22 mouse cellular contexts compared by ENCODE assay signal in the genomic region with DNA sequence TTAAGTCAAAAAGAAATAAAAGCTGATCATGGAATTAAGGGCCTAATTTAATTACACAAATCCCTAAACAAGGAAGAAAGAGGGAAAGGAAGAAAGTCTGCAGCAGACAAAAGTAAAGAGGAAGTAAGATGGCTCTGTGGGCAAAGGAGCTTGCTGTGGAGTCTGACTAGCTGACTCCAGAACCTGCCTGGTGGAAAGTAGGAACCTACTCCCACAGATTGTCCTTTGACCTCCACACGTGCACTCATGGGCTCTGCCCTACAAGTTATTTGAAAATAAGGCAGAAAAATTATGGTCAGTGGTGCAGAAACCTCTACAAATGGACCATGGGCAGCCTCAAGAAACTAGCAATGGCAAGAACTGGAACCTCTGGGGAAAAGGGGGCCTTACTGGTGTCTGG.
"Had no signal": no experiment of that assay in that cellular context is flagged by ENCODE, and none has a peak within 500 bp of the region (broad histone marks: within the 10 kb centered on the region; RNA-seq: fewer than 3 reads in every experiment).

No protein-coding gene starts in this region.

- H3K27ac ChIP-seq: intestine, embryonic 15.5 days; kidney, embryonic 15.5 days; limb, embryonic 10.5 days; limb, embryonic 13.5 days; liver, embryonic 12.5 days; liver, embryonic 15.5 days; midbrain, embryonic 12.5 days; midbrain, embryonic 15.5 days; neural tube, embryonic 12.5 days; neural tube, embryonic 15.5 days; stomach, embryonic 15.5 days had no signal

- H3K9ac ChIP-seq: intestine, embryonic 15.5 days; kidney, embryonic 15.5 days; limb, embryonic 13.5 days; liver, embryonic 12.5 days; liver, embryonic 15.5 days; midbrain, embryonic 12.5 days; midbrain, embryonic 15.5 days; neural tube, embryonic 12.5 days; neural tube, embryonic 15.5 days; stomach, embryonic 15.5 days had no signal

- H3K4me2 ChIP-seq: intestine, embryonic 15.5 days; kidney, embryonic 15.5 days; limb, embryonic 13.5 days; liver, embryonic 12.5 days; liver, embryonic 15.5 days; midbrain, embryonic 12.5 days; midbrain, embryonic 15.5 days; neural tube, embryonic 12.5 days; neural tube, embryonic 15.5 days; stomach, embryonic 15.5 days had no signal

- H3K4me1 ChIP-seq: intestine, embryonic 15.5 days; kidney, embryonic 15.5 days; limb, embryonic 10.5 days; liver, embryonic 12.5 days; liver, embryonic 15.5 days; midbrain, embryonic 15.5 days; neural tube, embryonic 12.5 days; neural tube, embryonic 15.5 days; stomach, embryonic 15.5 days had no signal

- H3K27me3 ChIP-seq: intestine, embryonic 15.5 days; kidney, embryonic 15.5 days; limb, embryonic 13.5 days; liver, embryonic 12.5 days; liver, embryonic 15.5 days; midbrain, embryonic 12.5 days; midbrain, embryonic 15.5 days; neural tube, embryonic 12.5 days; neural tube, embryonic 15.5 days; stomach, embryonic 15.5 days had no signal

- H3K4me3 ChIP-seq: intestine, embryonic 15.5 days; kidney, embryonic 15.5 days; limb, embryonic 10.5 days; limb, embryonic 13.5 days; liver, embryonic 12.5 days; liver, embryonic 15.5 days; midbrain, embryonic 12.5 days; midbrain, embryonic 15.5 days; neural tube, embryonic 12.5 days; neural tube, embryonic 15.5 days; stomach, embryonic 15.5 days had no signal

- H3K36me3 ChIP-seq: intestine, embryonic 15.5 days; kidney, embryonic 15.5 days; limb, embryonic 10.5 days; limb, embryonic 13.5 days; liver, embryonic 12.5 days; liver, embryonic 15.5 days; midbrain, embryonic 12.5 days; midbrain, embryonic 15.5 days; neural tube, embryonic 12.5 days; neural tube, embryonic 15.5 days; stomach, embryonic 15.5 days had no signal

- H3K9me3 ChIP-seq: intestine, embryonic 15.5 days; kidney, embryonic 15.5 days; limb, embryonic 10.5 days; limb, embryonic 13.5 days; liver, embryonic 12.5 days; liver, embryonic 15.5 days; midbrain, embryonic 12.5 days; midbrain, embryonic 15.5 days; neural tube, embryonic 12.5 days; neural tube, embryonic 15.5 days; stomach, embryonic 15.5 days had no signal

- ATAC-seq: intestine, embryonic 15.5 days; liver, embryonic 12.5 days had no signal

- DNase-seq: kidney, adult 11 months; kidney, adult 8-10 months; kidney, postnatal 10 days; liver; lung, postnatal 14 days; right cerebral cortex, adult 18-20 months; right cerebral cortex, postnatal 14 days; spleen, adult 18-20 months; thymus, adult 18-20 months; thymus, postnatal 14 days; thymus, postnatal 4 days had no signal
